Mouse (Mus musculus) kidney, embryonic 16.5 days (tissue): ENCODE results near the gene Arl6ip5. TPM values are rescaled to one million over a fixed set of nuclear protein-coding genes. Genes with fewer than 3 reads are reported as not detected.

Experiments
- ATAC-seq: fragments of 200-750 bp; cut with Nextera tagmentation; 2 replicates; pipeline ENCODE4 v1.8.0; 2017; ENCODE audit warnings: moderate TSS enrichment; ENCODE audit not compliant: low FRiP score, low TSS enrichment
- H3K27ac ChIP-seq: fragments of 300-500 bp; sonication (generic); 2 replicates; pipeline ENCODE4 v1.5.1; 2014; ENCODE audit warnings: low read length
- H3K27me3 ChIP-seq: fragments of 300-500 bp; sonication (generic); 2 replicates; pipeline ENCODE4 v1.6.1; 2014; ENCODE audit warnings: low read length, control low read depth, mixed read lengths; ENCODE audit not compliant: insufficient read depth
- H3K36me3 ChIP-seq: fragments of 300-500 bp; sonication (generic); 2 replicates; pipeline ENCODE4 v1.6.1; 2014; ENCODE audit warnings: low read length, control low read depth, mixed read lengths; ENCODE audit not compliant: insufficient read depth
- H3K4me1 ChIP-seq: fragments of 300-500 bp; sonication (generic); 2 replicates; pipeline ENCODE4 v1.6.1; 2014; ENCODE audit warnings: low read length, control low read depth, mixed read lengths; ENCODE audit not compliant: insufficient read depth
- H3K4me2 ChIP-seq: fragments of 300-500 bp; sonication (generic); replicated peaks from 2 replicates; pipeline ENCODE4 v1.6.1; 2014; ENCODE audit warnings: low read depth, low read length
- H3K4me3 ChIP-seq: fragments of 300-500 bp; sonication (generic); 2 replicates; pipeline ENCODE4 v1.5.1; 2014; ENCODE audit warnings: mild to moderate bottlenecking, low read length
- H3K9ac ChIP-seq: fragments of 300-500 bp; sonication (generic); replicated peaks from 2 replicates; pipeline ENCODE4 v1.6.1; 2014; ENCODE audit warnings: low read length
- H3K9me3 ChIP-seq: fragments of 300-500 bp; sonication (generic); 2 replicates; pipeline ENCODE4 v1.6.1; 2016; ENCODE audit warnings: low read length, control low read depth
- WGBS: fragments of 180-500 bp; shearing (Covaris S2); extraction: QIAGEN DNeasy Blood & Tissue Kit; methylation state at CpG from one replicate; pipeline ENCODE4 v1.1.7; 2014; 5-methylcytosine and 5-hydroxymethylcytosine counted together
- polyA plus RNA-seq: library from polyadenylated mRNA; unstranded; fragments of >200 nt; fragmentation: Nextera tagmentation; extraction: Ambion mirVana; gene quantifications from 2 replicates; pipeline ENCODE4 v1.2.1, GENCODE M21; 2015

Arl6ip5 gene
- polyA plus RNA-seq, 1 experiment from 2014 or later: 77.2 TPM

DNA sequence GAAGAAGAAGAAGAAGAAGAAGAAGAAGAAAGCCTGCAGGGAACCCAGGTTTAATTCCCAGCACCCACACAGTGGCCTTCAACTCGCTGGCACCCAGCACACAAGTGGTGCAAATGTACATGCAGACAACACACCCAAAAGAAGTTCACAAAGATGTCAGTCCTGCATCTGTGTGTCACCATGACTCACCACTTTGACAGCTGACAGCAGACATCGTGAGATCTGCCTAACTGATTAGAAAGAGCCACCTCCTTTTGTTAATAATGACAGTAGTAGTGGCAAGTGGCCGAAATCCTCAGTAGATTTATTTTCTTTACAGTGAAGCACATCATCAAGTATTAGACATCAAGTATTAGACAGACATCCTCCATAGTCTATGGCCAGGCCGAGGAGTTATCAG, 3.4 kb upstream of the Arl6ip5 start:
- Histone ChIP-seq H3K36me3 (0 out of 2 replicates have a peak, but pooled peaks cover 2% of the 10 kb centered on the region), H3K27me3 (no peaks in the 10 kb centered on the region), H3K4me2 (no peak overlapping the region), H3K9me3 (no peaks in the 10 kb centered on the region), H3K4me3 (no peak overlapping the region), H3K4me1 (peaks cover 27% of the 10 kb centered on the region), H3K27ac (no peak overlapping the region), H3K9ac (no peak overlapping the region)
- WGBS: 83% methylated on average over 4 of the region's 4 CpGs
- ATAC-seq: no peak

DNA sequence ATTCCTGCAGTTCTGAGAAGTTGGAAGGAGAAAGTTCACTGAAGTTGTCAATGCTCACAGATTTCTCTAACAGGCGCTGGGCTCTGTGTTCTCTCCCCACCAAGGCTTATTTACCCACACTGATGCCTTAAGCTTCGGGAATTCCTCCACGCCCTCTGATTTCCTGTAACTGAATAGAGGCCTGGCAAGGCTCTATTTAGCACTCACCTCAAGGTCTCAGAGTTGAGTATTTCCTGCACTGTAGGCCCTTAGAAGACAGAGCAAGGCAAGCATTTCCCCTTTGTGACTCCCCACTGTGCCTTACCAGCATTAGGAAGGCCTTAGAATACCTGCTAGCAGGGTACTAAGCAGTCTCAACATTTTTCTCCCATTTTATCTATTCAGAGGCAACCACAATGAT, 2.1 kb upstream of the Arl6ip5 start:
- H3K27ac ChIP-seq: peak overlapping the region; percentile 56; the same call in 1 of the 2 replicates
- ATAC-seq: no peak
- 37% methylated on average over 3 of the region's 3 CpGs for WGBS

DNA sequence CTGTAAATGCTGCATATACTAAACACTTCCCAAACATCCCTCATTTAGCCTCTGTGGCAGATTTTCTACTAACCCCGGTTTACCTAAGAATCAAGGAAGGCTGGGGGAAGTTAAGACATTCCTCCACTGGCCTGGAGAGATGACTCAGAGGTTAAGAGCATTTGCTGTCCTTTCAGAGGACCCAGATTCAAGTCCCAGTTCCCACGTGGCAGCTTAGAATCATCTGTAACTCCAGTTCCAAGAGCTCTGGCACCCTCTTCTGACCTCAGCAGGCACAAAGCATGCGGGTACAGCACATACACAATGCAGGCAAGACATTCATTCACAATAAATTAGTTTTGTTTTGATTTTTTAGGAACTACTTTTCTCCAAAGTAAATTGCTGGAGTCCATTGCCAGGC, 1.3 kb upstream of the Arl6ip5 start:
- 55% methylated on average over 3 of the region's 3 CpGs for WGBS
- Histone ChIP-seq H3K27me3 (no peaks in the 10 kb centered on the region), H3K9ac (no peak overlapping the region), H3K36me3 (no peaks in the 10 kb centered on the region), H3K4me2 (no peak overlapping the region), H3K4me3 (no peak overlapping the region), H3K27ac (peak overlapping the region; percentile 66; the same call in 1 of the 2 replicates), H3K9me3 (no peaks in the 10 kb centered on the region), H3K4me1 (peaks cover 22% of the 10 kb centered on the region)
- ATAC-seq: no peak

More for the DNA sequence above, 2.1 kb upstream of the Arl6ip5 start:
- Histone ChIP-seq H3K27me3 (no peaks in the 10 kb centered on the region), H3K4me2 (no peak overlapping the region), H3K36me3 (no peaks in the 10 kb centered on the region), H3K9me3 (no peaks in the 10 kb centered on the region), H3K9ac (no peak overlapping the region), H3K4me1 (peaks cover 28% of the 10 kb centered on the region), H3K4me3 (no peak overlapping the region)

DNA sequence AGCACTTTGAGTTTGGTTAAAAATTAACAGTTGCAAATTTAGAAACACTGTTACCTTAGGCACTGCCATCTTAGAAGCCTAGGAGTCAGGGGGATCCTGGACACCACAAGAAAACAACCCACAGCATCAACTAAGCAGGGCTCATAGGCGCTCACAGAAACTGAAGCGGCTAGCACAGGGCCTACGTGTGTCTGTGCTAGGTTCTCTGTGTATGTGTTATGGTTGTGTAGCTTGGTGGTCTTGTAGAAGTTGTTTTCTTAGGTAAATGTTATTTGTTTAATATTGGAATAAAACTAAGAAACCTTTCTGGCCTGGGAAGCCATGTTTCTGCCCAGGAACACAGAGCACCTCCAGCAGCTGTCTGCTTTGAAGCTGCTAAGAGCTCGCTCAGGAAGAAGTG, 738 bp upstream of the Arl6ip5 start:
- peak overlapping the region; percentile 66 for H3K27ac ChIP-seq
- no peaks in the 10 kb centered on the region for H3K9me3 ChIP-seq
- H3K36me3 ChIP-seq: no peaks in the 10 kb centered on the region
- H3K4me3 ChIP-seq: no peak overlapping the region
- no peak for ATAC-seq
- WGBS: 80% methylated on average over 4 of the region's 4 CpGs
- no peaks in the 10 kb centered on the region for H3K27me3 ChIP-seq
- H3K9ac ChIP-seq: 0 out of 2 replicates have a peak overlapping the region, but pooled peaks have one; percentile 25
- H3K4me1 ChIP-seq: peaks cover 18% of the 10 kb centered on the region
- 0 out of 2 replicates have a peak overlapping the region, but pooled peaks have one; percentile 79 for H3K4me2 ChIP-seq

DNA sequence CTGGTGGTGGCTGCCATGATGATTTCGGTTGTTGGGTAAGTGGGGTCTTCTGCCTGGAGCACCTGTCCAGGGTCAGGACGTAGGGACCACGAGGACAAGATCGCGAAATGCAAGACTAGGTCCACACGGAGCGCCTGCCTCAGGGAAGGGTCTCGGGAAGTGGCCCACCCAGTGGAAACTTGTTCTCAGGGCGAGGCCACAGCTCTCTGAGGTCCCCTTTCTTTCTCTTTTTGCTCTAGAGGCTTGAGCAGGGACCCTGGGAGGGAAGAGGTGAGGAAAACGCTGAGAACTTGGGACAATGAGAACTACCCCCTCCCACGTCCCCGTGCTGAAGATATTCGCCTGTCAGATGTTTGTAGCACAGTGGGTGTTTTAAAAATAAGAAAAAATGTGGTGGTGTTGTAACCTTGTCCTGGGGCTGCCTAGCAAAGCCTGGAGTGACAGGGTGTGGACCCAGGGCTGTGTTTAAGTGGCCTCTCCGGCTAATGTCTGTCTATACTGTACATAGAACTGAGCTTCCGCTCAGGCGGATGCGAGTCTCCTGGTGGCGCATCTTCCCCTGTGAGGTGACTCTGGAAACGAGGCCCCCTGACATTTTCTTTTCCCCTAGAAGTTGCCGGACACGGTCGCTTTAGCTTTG, 593 bp downstream of the Arl6ip5 start:
- 2% methylated on average over 22 of the region's 22 CpGs for WGBS
- ATAC-seq: peak; percentile 77

DNA sequence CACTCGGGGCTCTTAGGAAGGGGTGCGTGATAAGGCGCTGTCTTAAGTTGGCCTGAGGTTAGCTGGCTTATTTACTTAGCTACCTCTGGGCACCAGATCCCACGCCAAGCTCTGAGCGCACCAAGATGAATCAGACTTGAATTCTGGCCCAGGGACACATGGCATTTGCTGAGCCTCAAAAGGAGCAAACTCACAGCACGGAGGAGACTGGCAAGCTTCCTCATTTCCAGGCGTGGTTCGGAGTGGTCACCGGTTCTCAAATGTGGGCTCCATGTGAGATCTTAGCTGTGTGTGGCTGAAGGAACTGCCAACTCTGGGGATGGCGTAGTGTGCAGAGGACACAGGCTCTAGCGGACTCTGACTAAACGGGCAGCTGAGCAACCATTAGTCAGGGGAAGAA, 1.5 kb downstream of the Arl6ip5 start:
- Histone ChIP-seq H3K4me2 (peak overlapping the region; percentile 79), H3K27ac (no peak overlapping the region; the same call in 1 of the 2 replicates), H3K9ac (peak overlapping the region; percentile 43), H3K27me3 (no peaks in the 10 kb centered on the region), H3K9me3 (no peaks in the 10 kb centered on the region), H3K36me3 (no peaks in the 10 kb centered on the region; the same call in 1 of the 2 replicates), H3K4me3 (peak overlapping the region; percentile 77), H3K4me1 (peaks cover 18% of the 10 kb centered on the region)
- WGBS: 67% methylated on average over 12 of the region's 12 CpGs
- no peak for ATAC-seq

More for the DNA sequence above, 593 bp downstream of the Arl6ip5 start:
- Histone ChIP-seq H3K27ac (peak overlapping the region; percentile 65; the same call in 1 of the 2 replicates), H3K27me3 (no peaks in the 10 kb centered on the region), H3K9me3 (no peaks in the 10 kb centered on the region), H3K4me2 (peak overlapping the region; percentile 79), H3K36me3 (no peaks in the 10 kb centered on the region; the same call in 1 of the 2 replicates), H3K9ac (peak overlapping the region; percentile 83), H3K4me1 (peaks cover 18% of the 10 kb centered on the region), H3K4me3 (peak overlapping the region; percentile 77)

DNA sequence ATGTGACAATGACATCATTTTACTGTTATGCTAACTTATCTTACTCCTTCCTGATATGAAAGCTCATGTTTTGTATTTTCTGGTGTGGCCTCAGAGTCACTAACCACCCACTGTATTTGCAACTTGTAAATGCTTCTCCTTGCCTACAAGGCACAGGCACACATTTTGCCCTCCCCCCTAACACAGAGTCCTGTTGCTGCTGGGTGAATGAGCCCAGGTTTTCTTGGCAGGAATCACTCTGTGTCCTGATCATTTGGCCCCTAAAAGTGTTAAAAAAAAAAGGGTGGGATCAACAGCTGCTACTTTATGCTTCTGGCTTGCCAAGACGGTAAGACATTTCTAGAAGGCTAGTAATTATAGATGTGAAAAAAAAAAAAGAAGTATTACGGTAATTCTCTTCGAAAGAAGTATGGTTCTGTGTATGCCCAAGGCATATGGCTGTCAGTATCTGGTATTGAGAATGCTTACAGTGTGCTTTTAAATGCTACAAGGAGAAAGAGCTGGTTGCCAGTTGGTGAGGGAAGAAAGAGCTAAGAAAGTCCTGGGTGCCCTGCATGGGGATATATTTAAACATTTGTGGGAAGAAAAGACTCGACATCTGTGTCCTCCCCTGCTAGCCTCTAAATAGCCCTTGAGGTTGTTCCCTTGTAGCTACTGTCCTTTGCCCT, 5.8 kb downstream of the Arl6ip5 start:
- no peaks in the 10 kb centered on the region for H3K9me3 ChIP-seq
- no peak overlapping the region for H3K4me3 ChIP-seq
- ATAC-seq: no peak
- no peaks in the 10 kb centered on the region; the same call in 1 of the 2 replicates for H3K36me3 ChIP-seq
- no peak overlapping the region for H3K4me2 ChIP-seq
- 83% methylated on average over 4 of the region's 4 CpGs for WGBS
- no peak overlapping the region for H3K27ac ChIP-seq
- no peak overlapping the region for H3K9ac ChIP-seq
- H3K27me3 ChIP-seq: no peaks in the 10 kb centered on the region
- H3K4me1 ChIP-seq: peaks cover 10% of the 10 kb centered on the region

DNA sequence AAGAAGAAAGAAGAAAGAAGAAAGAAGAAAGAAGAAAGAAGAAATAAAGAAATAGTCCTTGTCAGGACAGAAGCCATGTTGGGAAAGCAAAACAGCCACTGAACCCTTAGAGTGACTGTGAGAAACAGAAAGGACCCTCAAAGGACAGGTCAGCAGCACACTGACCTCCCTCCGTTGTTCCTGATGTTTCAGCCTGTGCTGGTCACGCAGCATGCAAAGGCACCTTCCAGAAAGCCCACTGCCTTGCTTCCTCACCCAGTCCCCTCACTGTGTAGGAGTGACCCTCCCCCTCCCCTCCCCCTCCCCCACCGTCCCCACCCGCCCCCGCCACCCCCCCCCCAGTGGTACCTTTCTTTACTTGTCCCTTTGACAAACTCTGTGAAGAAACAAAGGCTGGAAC, 10.2 kb downstream of the Arl6ip5 start:
- 80% methylated on average over 2 of the region's 5 CpGs for WGBS
- Histone ChIP-seq H3K36me3 (no peaks in the 10 kb centered on the region), H3K4me1 (peaks cover 12% of the 10 kb centered on the region), H3K9ac (no peak overlapping the region), H3K27me3 (no peaks in the 10 kb centered on the region), H3K9me3 (no peaks in the 10 kb centered on the region), H3K4me2 (no peak overlapping the region), H3K4me3 (no peak overlapping the region), H3K27ac (no peak overlapping the region)
- no peak for ATAC-seq

DNA sequence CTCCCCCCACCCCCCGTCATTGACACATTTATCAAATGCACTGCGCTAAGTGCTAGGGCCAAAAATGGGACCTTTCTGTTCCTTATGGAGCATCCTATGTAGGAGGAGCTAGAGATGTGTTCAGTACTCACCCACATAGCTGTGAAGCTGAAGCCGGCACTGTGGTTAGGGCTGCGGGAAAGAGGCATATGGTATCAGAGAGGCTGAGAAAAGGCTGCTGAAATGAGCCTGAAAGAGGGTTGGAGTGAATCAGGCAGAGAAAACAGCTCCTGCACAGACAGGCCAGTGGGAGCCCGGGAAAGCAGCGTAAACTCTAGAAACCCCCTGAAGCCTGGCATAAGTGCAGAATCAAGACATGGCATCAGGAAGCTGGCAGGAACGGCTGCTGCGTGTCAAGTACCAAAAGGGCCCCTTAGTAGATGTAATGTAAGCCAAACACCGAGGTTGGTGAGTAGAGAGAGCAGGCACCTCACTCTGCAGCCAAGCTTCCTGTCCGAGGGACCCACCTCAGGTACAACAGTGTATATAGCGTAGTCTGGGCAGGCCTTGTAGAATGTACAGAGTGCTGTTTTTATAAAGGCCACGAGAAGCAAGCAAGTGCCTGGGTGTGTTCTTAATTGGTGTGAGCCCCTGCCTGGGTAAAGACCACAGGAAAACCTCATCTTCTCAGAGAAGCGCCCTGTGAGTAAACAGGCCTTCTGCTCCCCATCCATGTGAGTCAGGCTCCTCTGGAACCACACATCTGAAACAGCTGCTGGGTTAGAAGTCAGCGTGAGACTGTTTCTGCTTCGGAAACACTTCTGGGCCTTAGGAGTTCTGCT, 10.9 kb downstream of the Arl6ip5 start:
- H3K27ac ChIP-seq: no peak overlapping the region
- H3K4me1 ChIP-seq: peaks cover 12% of the 10 kb centered on the region
- WGBS: 63% methylated on average over 15 of the region's 15 CpGs
- H3K36me3 ChIP-seq: no peaks in the 10 kb centered on the region
- no peak overlapping the region for H3K9ac ChIP-seq
- no peaks in the 10 kb centered on the region for H3K27me3 ChIP-seq
- ATAC-seq: no peak
- no peak overlapping the region for H3K4me2 ChIP-seq
- H3K9me3 ChIP-seq: no peaks in the 10 kb centered on the region
- no peak overlapping the region for H3K4me3 ChIP-seq
